In genomic region chr11:69765221-69766125, GRCm38 (mm10) we compare ENCODE assay signal across 8 mouse cellular contexts. TPM values are rescaled to one million over a fixed set of nuclear protein-coding genes. Genes with fewer than 3 reads are reported as not detected.
DNase-seq lines count a peak whose midpoint lies in the region; ATAC-seq and TF ChIP-seq lines count a peak whose summit lies in the region.

TSS of gene Zbtb4 (plus strand) at chr11:69765912.

- WGBS in hindbrain, postnatal 0 days, result 19% methylated on average over 34 of the region's 55 CpGs
- WGBS in stomach, embryonic 14.5 days, result 18% methylated on average over 39 of the region's 55 CpGs

- H3K4me3 ChIP-seq in hindbrain, postnatal 0 days (ENCODE audit: low read length), result peak within 1 kb of the TSS; percentile 96
- H3K4me3 ChIP-seq in stomach, embryonic 14.5 days (ENCODE audit: low read depth, low read length), result peak within 1 kb of the TSS; percentile 95

- H3K4me2 ChIP-seq in hindbrain, postnatal 0 days (ENCODE audit: low read depth, low read length), result peak within 1 kb of the TSS; percentile 74
- H3K4me2 ChIP-seq in stomach, embryonic 14.5 days (replicated peaks; ENCODE audit: low read depth, low read length), result peak within 1 kb of the TSS; percentile 73

- peak within 1 kb of the TSS; percentile 99 for H3K9ac ChIP-seq in hindbrain, postnatal 0 days (replicated peaks; ENCODE audit: low read length)
- H3K9ac ChIP-seq in stomach, embryonic 14.5 days (replicated peaks; ENCODE audit: low read depth, low read length), result peak within 1 kb of the TSS; percentile 97

- no peaks in the 10 kb centered on the region for H3K27me3 ChIP-seq in hindbrain, postnatal 0 days (ENCODE audit: insufficient read depth, low read length)
- no peaks in the 10 kb centered on the region for H3K27me3 ChIP-seq in stomach, embryonic 14.5 days (ENCODE audit: control insufficient read depth, insufficient read depth, low read length)

- TF ChIP-seq CTCF in hindbrain, postnatal 0 days (IDR thresholded peaks at IDR 0.05; ENCODE audit: low read depth), result no peak

- no peaks in the 10 kb centered on the region for H3K9me3 ChIP-seq in hindbrain, postnatal 0 days (ENCODE audit: low read length)
- H3K9me3 ChIP-seq in stomach, embryonic 14.5 days (ENCODE audit: control insufficient read depth, low read depth, low read length), result no peaks in the 10 kb centered on the region

- H3K27ac ChIP-seq in hindbrain, postnatal 0 days, result peak within 1 kb of the TSS; percentile 96
- peak within 1 kb of the TSS; percentile 90 for H3K27ac ChIP-seq in stomach, embryonic 14.5 days (ENCODE audit: low read length)

- H3K36me3 ChIP-seq in hindbrain, postnatal 0 days (ENCODE audit: insufficient read depth, low read length), result no peaks in the 10 kb centered on the region
- H3K36me3 ChIP-seq in stomach, embryonic 14.5 days (ENCODE audit: control insufficient read depth, insufficient read depth, low read length), result no peaks in the 10 kb centered on the region

- intact Hi-C loops in gastrocnemius, postnatal 14 days (cut with DNase I; ENCODE audit: low total_unique reads), result no loop called here
- intact Hi-C loops in left cerebral cortex, postnatal 25 days (cut with DNase I), result loop anchor here (1.0 to 2.0 kb wide), 2 partner anchors 7 to 71 kb away; partner anchors contain the start of genes Nlgn2 and Polr2a

- peak; percentile 76 for ATAC-seq in hindbrain, postnatal 0 days
- ATAC-seq in megakaryocyte progenitor cell, adult 5-6 weeks (replicated peaks; ENCODE audit: poor library complexity), result 0 out of 2 replicates have a peak, but pooled peaks have one; percentile 9
- peak; percentile 35; the same call in 1 of the 2 replicates for ATAC-seq in stomach, embryonic 14.5 days (ENCODE audit: insufficient number of reproducible peaks, insufficient read depth, low FRiP score, low read depth)

- DNase-seq in right cerebral cortex, postnatal 10 days (ENCODE audit: low spot score in 2 of 2), result peak; percentile 57
- no peak for DNase-seq in right cerebral cortex, postnatal 25 days
- DNase-seq in cerebellum, adult 8-10 months, result peak; percentile 55
- peak; percentile 58 for DNase-seq in gastrocnemius, postnatal 14 days
- DNase-seq in hindbrain, postnatal 0 days (ENCODE audit: low spot score), result peak; percentile 65
- DNase-seq in left cerebral cortex, postnatal 25 days (ENCODE audit: low spot score in 2 of 2), result peak in 1 of 2 experiments; percentile 39

- H3K4me1 ChIP-seq in hindbrain, postnatal 0 days (ENCODE audit: insufficient read depth, low read length), result peaks cover 11% of the 10 kb centered on the region; the same call in 1 of the 2 replicates
- peaks cover 19% of the 10 kb centered on the region for H3K4me1 ChIP-seq in stomach, embryonic 14.5 days (ENCODE audit: control insufficient read depth, insufficient read depth, low read length)

RNA-seq across cellular contexts. Expression of gene Zbtb4, which starts in this region (rescaled TPM):
- total RNA-seq in gastrocnemius, postnatal 14 days (2021), result 10 to 100 TPM; 18.2 to 21.3 TPM
- 39.2 and 39.9 TPM in 2 replicates for total RNA-seq in hindbrain, postnatal 0 days (2014; rRNA removed)
- polyA plus RNA-seq in hindbrain, postnatal 0 days (2015; fragmentation: Nextera tagmentation; extraction: Ambion mirVana), result 4.6 and 4.9 TPM in 2 replicates
- total RNA-seq in left cerebral cortex, postnatal 25 days (2021), result 100 to 1,000 TPM; 110 to 114 TPM
- 1.3 and 1.5 TPM in 2 replicates for total RNA-seq in megakaryocyte progenitor cell, adult 5-6 weeks (2015)
- 0.51 and 0.54 TPM in 2 replicates for total RNA-seq in megakaryocyte progenitor cell, adult 5-6 weeks (2017)
- polyA plus RNA-seq in stomach, embryonic 14.5 days (2014; fragmentation: Nextera tagmentation; extraction: Ambion mirVana), result 3.9 and 4.0 TPM in 2 replicates

Comparison
In these comparisons a context has a peak if more than half of its experiments do, and no peak if none do; other contexts are left out.
1. RNA of gene Zbtb4 (total RNA-seq): 110 to 114 TPM in left cerebral cortex, postnatal 25 days, 39.2 to 39.9 TPM in hindbrain, postnatal 0 days and 18.2 to 21.3 TPM in gastrocnemius, postnatal 14 days; 0.51 to 1.5 TPM in megakaryocyte progenitor cell, adult 5-6 weeks; every median in the first group is over 4 times any median in the second.
2. ATAC-seq: peak in every context shown above with its lines; median percentile 76 in hindbrain, postnatal 0 days; 35 in stomach, embryonic 14.5 days; 9 in megakaryocyte progenitor cell, adult 5-6 weeks.